Mouse (Mus musculus) MEL (cell line): Measurements from ENCODE around the gene Mrps36.

ENCODE experiments used
- CHD1 ChIP-seq: IDR thresholded peaks from 2 replicates; pipeline ENCODE4 v1.6.1; 2012; ENCODE audit warnings: low read depth, mild to moderate bottlenecking, inconsistent platforms, low read length, improper control_type of control experiment
- CHD2 ChIP-seq: IDR thresholded peaks from 2 replicates; pipeline ENCODE4 v1.6.1; 2011; ENCODE audit warnings: low read length, improper control_type of control experiment
- CTCF ChIP-seq, 3 experiments: IDR thresholded peaks in 2 of 3; conservative IDR thresholded peaks in 1 of 3; 2 replicates each; pipeline ENCODE4 v1.5.1; 2011 to 2012; ENCODE audit warnings: low read length in 3 of 3, low read depth in 2 of 3, mild to moderate bottlenecking in 2 of 3, improper control_type of control experiment in 1 of 3, inconsistent platforms in 1 of 3, mixed read lengths in 1 of 3, moderate library complexity in 1 of 3; ENCODE audit not compliant: control insufficient read depth in 1 of 3, insufficient read depth in 1 of 3, poor library complexity in 1 of 3, severe bottlenecking in 1 of 3
- ELF1 ChIP-seq: IDR thresholded peaks from 2 replicates; pipeline ENCODE4 v1.6.1; 2014; ENCODE audit warnings: low read depth, mild to moderate bottlenecking, inconsistent platforms, low read length, improper control_type of control experiment, moderate library complexity
- EP300 ChIP-seq, 2 experiments: IDR thresholded peaks; 2 replicates each; pipeline ENCODE4 v1.6.1; 2011; ENCODE audit warnings: improper control_type of control experiment in 2 of 2, low read length in 2 of 2, low read depth in 1 of 2, mild to moderate bottlenecking in 1 of 2
- GABPA ChIP-seq: IDR thresholded peaks from 2 replicates; pipeline ENCODE4 v1.6.1; 2012; ENCODE audit warnings: low read depth, mild to moderate bottlenecking, inconsistent platforms, low read length, improper control_type of control experiment, moderate library complexity
- POLR2A ChIP-seq, 2 experiments: IDR thresholded peaks; 2 replicates each; pipeline ENCODE4 v1.6.1; 2011 to 2012; ENCODE audit warnings: low read length in 2 of 2, mild to moderate bottlenecking in 2 of 2, control low read depth in 1 of 2, improper control_type of control experiment in 1 of 2, low read depth in 1 of 2, moderate library complexity in 1 of 2; ENCODE audit not compliant: control insufficient read depth in 1 of 2, insufficient read depth in 1 of 2, poor library complexity in 1 of 2
- ZKSCAN1 ChIP-seq: IDR thresholded peaks from 2 replicates; pipeline ENCODE4 v1.6.1; 2012; ENCODE audit warnings: low read depth, mild to moderate bottlenecking, inconsistent platforms, low read length, improper control_type of control experiment, moderate library complexity
- ZNF384 ChIP-seq: IDR thresholded peaks from 2 replicates; pipeline ENCODE4 v1.6.1; 2012; ENCODE audit warnings: low read depth, mild to moderate bottlenecking, inconsistent platforms, low read length, improper control_type of control experiment

GRCm38 (mm10) chr13:100746090-100746489, 1.6 kb upstream of the Mrps36 start:
- no peak for TF ChIP-seq GABPA
- TF ChIP-seq EP300 (IDR thresholded peaks at IDR 0.05; ENCODE audit: low read depth in 1 of 2, low read length in 2 of 2) = no peak
- TF ChIP-seq POLR2A (IDR thresholded peaks at IDR 0.05; ENCODE audit: control insufficient read depth in 1 of 2, insufficient read depth in 1 of 2, low read depth in 1 of 2, low read length in 2 of 2, poor library complexity in 1 of 2) = no peak
- no peak for TF ChIP-seq ZNF384
- TF ChIP-seq CHD2 = no peak
- TF ChIP-seq ELF1 = no peak
- no peak for TF ChIP-seq ZKSCAN1
- no peak for TF ChIP-seq CTCF (IDR thresholded peaks at IDR 0.05 in 2 of 3, conservative IDR thresholded peaks at IDR 0.05 in 1 of 3; ENCODE audit: control insufficient read depth in 1 of 3, insufficient read depth in 1 of 3, low read depth in 2 of 3, low read length in 3 of 3, poor library complexity in 1 of 3, severe bottlenecking in 1 of 3)
- TF ChIP-seq CHD1 = no peak
